Mouse (Mus musculus): ENCODE measurements around the gene Yes1. TPM values are rescaled to one million over a fixed set of nuclear protein-coding genes. Genes with fewer than 3 reads are reported as not detected.

Gene Yes1
- 3.9 TPM for total RNA-seq (2023)

GRCm38 (mm10) chr5:32610801-32611340 is at the start of gene Yes1:
TSS of gene Yes1 (plus strand) at chr5:32611171.

Other genes with a start within 250 kb of the Yes1 start
- 223 TPM for gene Ppp1cb, start 152.3 kb upstream of the Yes1 start, total RNA-seq (2023)
- gene Pisd, start 174.5 kb downstream of the Yes1 start, total RNA-seq (2023) = 38.7 TPM
- gene Gm20671, start 215.9 kb downstream of the Yes1 start, total RNA-seq (2023) = not detected
- gene Prr14l, start 243.1 kb downstream of the Yes1 start, total RNA-seq (2023) = 43.7 TPM

Data from CD4-positive naive resting alpha-beta T cell, adult 76 days (primary cell).